8 mouse cellular contexts compared by ENCODE assay signal in the genomic region with DNA sequence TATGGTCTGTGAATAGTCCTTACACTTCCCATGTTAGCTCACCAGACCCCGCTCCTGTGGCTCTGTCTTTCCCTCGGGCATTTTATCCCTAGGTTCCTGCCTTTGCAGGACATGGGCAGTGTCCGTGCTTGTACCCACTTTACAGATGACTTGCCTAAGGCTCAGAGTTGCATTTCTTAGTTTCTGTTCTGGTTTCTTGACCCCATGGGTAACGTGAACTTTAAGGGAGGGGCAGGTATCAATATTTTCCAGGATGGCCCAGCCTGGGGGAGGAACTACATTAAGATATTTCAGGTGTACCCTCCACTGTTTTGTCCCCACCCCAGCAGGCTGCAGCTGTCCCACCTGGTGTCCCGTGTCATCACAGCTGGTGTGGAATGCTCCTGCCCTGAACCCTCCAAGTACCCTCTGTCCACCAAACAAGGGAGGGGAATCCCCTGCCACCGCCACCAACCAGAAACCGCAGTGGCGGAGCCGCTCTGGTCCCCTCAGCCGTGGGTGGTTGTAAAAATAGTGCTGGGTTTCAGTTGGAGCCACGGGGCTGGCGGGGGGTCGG. TPM values are rescaled to one million over a fixed set of nuclear protein-coding genes. Genes with fewer than 3 reads are reported as not detected.
DNase-seq lines count a peak whose midpoint lies in the region; ATAC-seq and TF ChIP-seq lines count a peak whose summit lies in the region.

No protein-coding gene starts in this region.

- no peak for TF ChIP-seq CTCF in olfactory bulb, adult 2 months (IDR thresholded peaks at IDR 0.05; ENCODE audit: insufficient read depth, low read depth, low read length)

- H3K4me2 ChIP-seq in lung, embryonic 15.5 days, result peak overlapping the region; percentile 58
- H3K4me2 ChIP-seq in forebrain, embryonic 11.5 days (ENCODE audit: low read depth, low read length, severe bottlenecking), result peak overlapping the region; percentile 27
- peak overlapping the region; percentile 43 for H3K4me2 ChIP-seq in limb, embryonic 14.5 days (replicated peaks; ENCODE audit: low read depth, low read length, severe bottlenecking)

- H3K9ac ChIP-seq in lung, embryonic 15.5 days, result no peak overlapping the region
- H3K9ac ChIP-seq in forebrain, embryonic 11.5 days (ENCODE audit: low read length), result peak overlapping the region; percentile 55
- H3K9ac ChIP-seq in limb, embryonic 14.5 days (ENCODE audit: low read depth, low read length, severe bottlenecking), result peak overlapping the region; percentile 34

- no peak for DNase-seq in lung, postnatal 4 days
- DNase-seq in forebrain, embryonic 11.5 days (ENCODE audit: low spot score), result no peak
- no peak for DNase-seq in limb, embryonic 14.5 days (ENCODE audit: low spot score)
- no peak for DNase-seq in thymus, postnatal 36 days
- no peak for DNase-seq in frontal cortex, adult 2 months (ENCODE audit: extremely low spot score in 1 of 2, low spot score in 1 of 2)
- DNase-seq in testis, postnatal 14 days (ENCODE audit: low spot score), result no peak

- 22% methylated on average over 13 of the region's 13 CpGs for WGBS in lung, embryonic 15.5 days
- 36% methylated on average over 13 of the region's 13 CpGs for WGBS in forebrain, embryonic 11.5 days
- 13% methylated on average over 13 of the region's 13 CpGs for WGBS in limb, embryonic 14.5 days
- 29% methylated on average over 13 of the region's 13 CpGs for WGBS in olfactory bulb, adult 2 months

- no peak for ATAC-seq in lung, embryonic 15.5 days (ENCODE audit: borderline replicate concordance, extremely low read depth, low FRiP score, low TSS enrichment)
- ATAC-seq in forebrain, embryonic 11.5 days (replicated peaks; ENCODE audit: low FRiP score), result peak; percentile 40
- no peak for ATAC-seq in limb, embryonic 14.5 days (ENCODE audit: low FRiP score, low read depth)

- H3K4me3 ChIP-seq in lung, embryonic 15.5 days, result peak overlapping the region; percentile 22
- no peak overlapping the region for H3K4me3 ChIP-seq in forebrain, embryonic 11.5 days (ENCODE audit: low read depth, low read length)
- H3K4me3 ChIP-seq in limb, embryonic 14.5 days (replicated peaks; ENCODE audit: low read length), result peak overlapping the region; percentile 14; the same call in 1 of the 2 replicates
- peak overlapping the region; percentile 1 for H3K4me3 ChIP-seq in olfactory bulb, adult 2 months (ENCODE audit: insufficient read depth, low read depth, low read length)

- H3K4me1 ChIP-seq in lung, embryonic 15.5 days, result peaks cover 94% of the 10 kb centered on the region
- H3K4me1 ChIP-seq in forebrain, embryonic 11.5 days (replicated peaks; ENCODE audit: control insufficient read depth, insufficient read depth, low read length), result peaks cover 32% of the 10 kb centered on the region
- H3K4me1 ChIP-seq in limb, embryonic 14.5 days (ENCODE audit: control insufficient read depth, insufficient read depth, low read length), result peaks cover 85% of the 10 kb centered on the region
- peaks cover 53% of the 10 kb centered on the region for H3K4me1 ChIP-seq in olfactory bulb, adult 2 months (ENCODE audit: control insufficient read depth, insufficient read depth, low read length)

- no peaks in the 10 kb centered on the region for H3K36me3 ChIP-seq in lung, embryonic 15.5 days
- H3K36me3 ChIP-seq in forebrain, embryonic 11.5 days (ENCODE audit: control insufficient read depth, insufficient read depth, low read length), result no peaks in the 10 kb centered on the region
- H3K36me3 ChIP-seq in limb, embryonic 14.5 days (ENCODE audit: control insufficient read depth, insufficient read depth, low read length), result no peaks in the 10 kb centered on the region

- TF ChIP-seq POLR2A in limb, embryonic 14.5 days (IDR thresholded peaks at IDR 0.05; ENCODE audit: borderline replicate concordance, extremely low read depth, insufficient read depth, insufficient read length), result no peak
- TF ChIP-seq POLR2A in olfactory bulb, adult 2 months (IDR thresholded peaks at IDR 0.05; ENCODE audit: insufficient read depth, low read depth, low read length), result no peak

- H3K9me3 ChIP-seq in lung, embryonic 15.5 days, result no peaks in the 10 kb centered on the region
- H3K9me3 ChIP-seq in forebrain, embryonic 11.5 days (ENCODE audit: control insufficient read depth, low read length), result no peaks in the 10 kb centered on the region
- no peaks in the 10 kb centered on the region for H3K9me3 ChIP-seq in limb, embryonic 14.5 days (ENCODE audit: control insufficient read depth, low read length)

- H3K27me3 ChIP-seq in lung, embryonic 15.5 days, result peaks cover 5% of the 10 kb centered on the region
- H3K27me3 ChIP-seq in forebrain, embryonic 11.5 days (ENCODE audit: control insufficient read depth, insufficient read depth, low read length), result no peaks in the 10 kb centered on the region
- H3K27me3 ChIP-seq in limb, embryonic 14.5 days (ENCODE audit: control insufficient read depth, insufficient read depth, low read length), result no peaks in the 10 kb centered on the region

- H3K27ac ChIP-seq in lung, embryonic 15.5 days, result peak overlapping the region; percentile 98
- H3K27ac ChIP-seq in forebrain, embryonic 11.5 days (ENCODE audit: low read depth, low read length), result peak overlapping the region; percentile 88
- H3K27ac ChIP-seq in limb, embryonic 14.5 days (replicated peaks; ENCODE audit: low read depth, low read length), result peak overlapping the region; percentile 88
- peak overlapping the region; percentile 6; the same call in 1 of the 2 replicates for H3K27ac ChIP-seq in olfactory bulb, adult 2 months (ENCODE audit: insufficient read depth, low read depth, low read length)

RNA-seq across cellular contexts. Expression of a gene that starts 36.2 kb away (rescaled TPM):
- polyA plus RNA-seq in lung, embryonic 15.5 days (2015; fragmentation: Nextera tagmentation; extraction: Ambion mirVana), result 9.6 and 12.6 TPM in 2 replicates
- 22.2 and 23.6 TPM in 2 replicates for polyA plus RNA-seq in forebrain, embryonic 11.5 days (2014; fragmentation: Nextera tagmentation; extraction: Ambion mirVana)
- 32.6 and 43.9 TPM in 2 replicates for polyA plus RNA-seq in limb, embryonic 14.5 days (2012; rRNA removed)
- polyA plus RNA-seq in limb, embryonic 14.5 days (2014; fragmentation: Nextera tagmentation; extraction: Ambion mirVana), result 10.2 and 10.3 TPM in 2 replicates
- polyA plus RNA-seq in olfactory bulb, adult 2 months (2012; ENCODE audit: insufficient read depth, insufficient read length, low replicate concordance, missing spikeins), result 42.5 and 91.1 TPM in 2 replicates
- polyA plus RNA-seq in frontal cortex, adult 2 months (2012; rRNA removed), result 56.7 and 57.1 TPM in 2 replicates

Comparison
In these comparisons a context has a peak if more than half of its experiments do, and no peak if none do; other contexts are left out.
1. H3K27ac ChIP-seq: peak in every context shown above with its lines; median percentile 98 in lung, embryonic 15.5 days; 88 in forebrain, embryonic 11.5 days; 88 in limb, embryonic 14.5 days; 6 in olfactory bulb, adult 2 months.